Mouse (Mus musculus) liver, adult 2 months (tissue): ENCODE measurements around the gene Jrkl. TPM values are rescaled to one million over a fixed set of nuclear protein-coding genes. Genes with fewer than 3 reads are reported as not detected.

Source experiments
- DNase-seq: peaks from one replicate; pipeline ENCODE4 v3.0.0-alpha.2; 2011; ENCODE audit warnings: low read depth, low spot score; ENCODE audit errors: extremely low read depth
- H3K27ac ChIP-seq: fragments of 200-500 bp; replicated peaks from 2 replicates; pipeline ENCODE4 v1.5.1; 2012; ENCODE audit warnings: low read depth, mild to moderate bottlenecking, control low read depth, inconsistent platforms, low read length; ENCODE audit not compliant: insufficient read depth
- H3K27me3 ChIP-seq: fragments of 200-500 bp; 2 replicates; pipeline ENCODE4 v1.6.1; 2012; ENCODE audit warnings: mild to moderate bottlenecking, moderate library complexity, low read length, inconsistent platforms; ENCODE audit not compliant: control insufficient read depth, insufficient read depth
- H3K36me3 ChIP-seq: fragments of 200-500 bp; 2 replicates; pipeline ENCODE4 v1.6.1; 2012; ENCODE audit warnings: low read length, inconsistent platforms; ENCODE audit not compliant: control insufficient read depth, insufficient read depth
- H3K4me1 ChIP-seq: fragments of 200-500 bp; 2 replicates; pipeline ENCODE4 v1.6.1; 2011; ENCODE audit warnings: low read length; ENCODE audit not compliant: control insufficient read depth, insufficient read depth
- H3K4me3 ChIP-seq: fragments of 200-500 bp; 2 replicates; pipeline ENCODE4 v1.5.1; 2011; ENCODE audit warnings: low read depth, mild to moderate bottlenecking, control low read depth, low read length, moderate library complexity; ENCODE audit not compliant: insufficient read depth
- H3K79me2 ChIP-seq: fragments of 200-500 bp; 2 replicates; pipeline ENCODE4 v1.6.1; 2012; ENCODE audit warnings: inconsistent platforms, mild to moderate bottlenecking, low read length, moderate library complexity; ENCODE audit not compliant: control insufficient read depth, insufficient read depth
- H3K9ac ChIP-seq: fragments of 200-500 bp; 2 replicates; pipeline ENCODE4 v1.6.1; 2012; ENCODE audit warnings: low read depth, mild to moderate bottlenecking, control low read depth, inconsistent platforms, low read length
- CTCF ChIP-seq: fragments of 200-500 bp; IDR thresholded peaks from 2 replicates; pipeline ENCODE4 v1.5.1; 2011; ENCODE audit warnings: low read depth, low read length, control low read depth
- POLR2A ChIP-seq: fragments of 200-500 bp; IDR thresholded peaks from 2 replicates; pipeline ENCODE4 v1.6.1; 2011; ENCODE audit warnings: low read length, control low read depth; ENCODE audit not compliant: insufficient read depth; ENCODE audit errors: extremely low read depth
- WGBS: fragments of 180-500 bp; shearing (Covaris S2); methylation state at CpG from one replicate; pipeline ENCODE4 v1.1.7; 2018; 5-methylcytosine and 5-hydroxymethylcytosine counted together
- polyA plus RNA-seq: library from polyadenylated mRNA; depleted of rRNA; stranded (reverse); fragments of >200 nt; gene quantifications from 2 replicates; pipeline ENCODE4 v1.2.3, GENCODE M21; 2012
- total RNA-seq: library from RNA; depleted of rRNA; stranded (reverse); fragments of >200 nt; gene quantifications from 2 replicates; pipeline ENCODE4 v1.2.3, GENCODE M21; 2014

Gene Jrkl
- total and polyA plus RNA-seq, 2 experiments = 0.12 to 2.7 TPM

DNA sequence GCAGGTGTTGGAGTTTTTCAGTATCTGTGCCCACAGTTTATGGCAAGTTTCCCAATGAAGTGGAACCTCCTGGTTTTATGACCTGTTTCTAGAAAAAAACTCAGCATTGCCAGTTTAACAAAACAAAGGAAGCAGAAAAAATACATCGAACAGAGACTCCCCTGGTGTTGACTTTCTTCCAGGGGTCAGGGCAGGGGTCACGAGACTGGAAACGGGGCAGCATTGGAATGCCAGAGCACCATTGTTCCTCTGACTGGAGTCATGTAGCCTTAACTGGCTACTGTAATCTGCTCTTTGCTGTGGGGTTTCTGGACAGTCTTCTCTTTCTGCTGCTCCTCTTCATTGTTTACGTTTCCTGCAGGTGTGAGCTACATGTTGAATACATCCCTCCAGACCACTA is 15.1 kb downstream of the Jrkl start:
- 13% methylated on average over 4 of the region's 4 CpGs for WGBS
- Histone ChIP-seq H3K9ac (no peak overlapping the region), H3K36me3 (no peaks in the 10 kb centered on the region), H3K79me2 (no peaks in the 10 kb centered on the region), H3K27ac (no peak overlapping the region), H3K4me1 (no peaks in the 10 kb centered on the region), H3K4me3 (no peak overlapping the region), H3K27me3 (peaks cover 3% of the 10 kb centered on the region; the same call in 1 of the 2 replicates)
- DNase-seq = no peak
- no peak for TF ChIP-seq POLR2A
- TF ChIP-seq CTCF = no peak

DNA sequence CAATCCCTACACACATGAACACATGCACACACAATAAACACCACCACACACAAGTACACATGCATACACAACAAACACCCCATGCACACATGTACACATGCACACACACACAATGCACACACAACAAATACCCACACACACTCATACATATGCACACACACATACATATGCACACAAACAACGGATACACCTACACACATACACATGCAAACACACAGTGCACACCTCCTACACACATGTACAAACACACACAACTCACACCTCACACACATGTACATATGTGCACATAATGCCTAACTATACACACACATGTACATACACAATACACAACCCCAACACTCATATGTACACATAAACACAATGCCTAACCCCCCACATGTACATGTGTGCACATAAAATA is 19.8 kb downstream of the Jrkl start:
- no peaks in the 10 kb centered on the region for H3K36me3 ChIP-seq
- no peaks in the 10 kb centered on the region for H3K4me1 ChIP-seq
- peaks cover 3% of the 10 kb centered on the region; the same call in 1 of the 2 replicates for H3K27me3 ChIP-seq
- H3K4me3 ChIP-seq = no peak overlapping the region
- no peak overlapping the region for H3K27ac ChIP-seq
- H3K9ac ChIP-seq = no peak overlapping the region
- 83% methylated on average over 1 of the region's 1 CpGs for WGBS
- TF ChIP-seq CTCF (no peak), POLR2A (no peak)
- no peaks in the 10 kb centered on the region for H3K79me2 ChIP-seq
- DNase-seq = no peak

DNA sequence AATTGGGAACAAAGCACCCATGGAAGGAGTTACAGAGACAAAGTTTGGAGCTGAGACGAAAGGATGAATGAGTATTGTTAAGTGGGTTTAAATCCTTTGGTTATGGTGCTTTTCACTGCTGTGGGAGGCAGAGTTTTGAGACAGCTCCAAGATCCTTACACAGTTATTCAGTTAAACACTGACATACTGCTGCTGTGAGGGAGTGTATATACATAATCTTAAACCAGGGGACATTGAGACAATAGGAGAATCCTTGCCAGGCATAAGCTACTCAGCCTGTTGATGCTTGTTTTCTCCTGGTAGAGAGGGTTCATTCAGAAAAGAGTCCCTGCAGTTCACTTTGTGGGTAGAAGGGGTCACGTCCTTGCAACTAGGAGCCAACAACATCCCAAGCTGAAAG is 39.3 kb downstream of the Jrkl start:
- Histone ChIP-seq H3K9ac (no peak overlapping the region), H3K79me2 (no peaks in the 10 kb centered on the region), H3K27ac (no peak overlapping the region), H3K4me1 (no peaks in the 10 kb centered on the region), H3K36me3 (no peaks in the 10 kb centered on the region), H3K4me3 (no peak overlapping the region), H3K27me3 (no peaks in the 10 kb centered on the region)
- WGBS = 76% methylated on average over 2 of the region's 2 CpGs
- DNase-seq = no peak
- TF ChIP-seq CTCF (no peak), POLR2A (no peak)

DNA sequence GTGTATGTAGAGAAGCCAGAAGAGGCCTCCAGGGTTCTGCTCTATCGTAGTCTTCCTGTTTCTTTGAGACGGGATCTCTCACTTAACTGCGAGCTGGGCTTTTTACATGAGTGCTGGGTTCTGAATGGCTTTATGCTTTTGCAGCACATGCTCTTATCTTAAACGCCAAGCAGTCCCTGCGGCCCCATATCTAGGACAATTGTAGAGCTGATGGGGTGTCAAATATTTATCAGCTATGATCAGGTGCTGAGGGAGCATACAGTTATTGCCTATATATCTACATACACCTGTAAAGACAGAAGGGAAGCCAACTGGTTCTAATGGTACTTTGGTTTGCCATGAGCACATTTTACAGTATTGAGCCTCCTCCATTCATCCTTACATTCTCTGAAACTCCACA is 41.9 kb downstream of the Jrkl start:
- TF ChIP-seq POLR2A = no peak
- no peak for TF ChIP-seq CTCF
- Histone ChIP-seq H3K9ac (no peak overlapping the region), H3K4me3 (no peak overlapping the region), H3K36me3 (no peaks in the 10 kb centered on the region), H3K4me1 (no peaks in the 10 kb centered on the region), H3K27me3 (no peaks in the 10 kb centered on the region), H3K79me2 (no peaks in the 10 kb centered on the region), H3K27ac (no peak overlapping the region)
- no peak for DNase-seq
- WGBS = 82% methylated on average over 5 of the region's 5 CpGs

GRCm38 (mm10) chr9:13203109-13203508 is 42.5 kb downstream of the Jrkl start:
- Histone ChIP-seq H3K4me1 (no peaks in the 10 kb centered on the region), H3K4me3 (no peak overlapping the region), H3K79me2 (no peaks in the 10 kb centered on the region), H3K36me3 (no peaks in the 10 kb centered on the region), H3K27ac (no peak overlapping the region), H3K9ac (no peak overlapping the region), H3K27me3 (no peaks in the 10 kb centered on the region)
- no peak for TF ChIP-seq CTCF
- no peak for TF ChIP-seq POLR2A
- 88% methylated on average over 1 of the region's 1 CpGs for WGBS
- DNase-seq = no peak

DNA sequence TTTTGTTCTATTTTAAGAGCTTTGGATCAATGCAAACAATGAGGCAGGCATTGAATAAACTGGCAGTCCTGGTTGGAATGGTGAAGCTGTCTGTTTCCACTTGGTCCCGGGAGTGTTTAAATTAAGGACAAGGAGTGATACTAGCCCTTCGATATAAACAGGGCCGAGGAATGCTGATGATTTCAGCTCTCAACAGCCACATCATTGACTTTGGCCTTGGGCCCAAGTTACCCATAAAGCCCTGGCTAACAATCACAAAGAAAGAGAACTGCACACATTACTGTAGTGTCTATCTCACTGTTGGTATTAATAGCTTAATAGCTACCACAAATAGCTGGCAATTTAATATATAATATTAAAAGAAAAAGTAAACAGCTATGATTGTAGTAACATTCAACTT is 45.5 kb downstream of the Jrkl start:
- no peaks in the 10 kb centered on the region for H3K4me1 ChIP-seq
- H3K4me3 ChIP-seq = no peak overlapping the region
- H3K36me3 ChIP-seq = no peaks in the 10 kb centered on the region
- H3K9ac ChIP-seq = no peak overlapping the region
- TF ChIP-seq CTCF = no peak
- TF ChIP-seq POLR2A = no peak
- no peak overlapping the region for H3K27ac ChIP-seq
- H3K27me3 ChIP-seq = no peaks in the 10 kb centered on the region
- no peak for DNase-seq
- WGBS = 76% methylated on average over 3 of the region's 3 CpGs
- H3K79me2 ChIP-seq = no peaks in the 10 kb centered on the region
